Mouse (Mus musculus) ES-Bruce4 (cell line): Measurements from ENCODE around the gene Zmat5.

Experiments
- CTCF ChIP-seq: IDR thresholded peaks from one replicate; pipeline ENCODE4 v1.8.1; 2011; ENCODE audit warnings: low read depth, low read length
- POLR2A ChIP-seq: IDR thresholded peaks from one replicate; pipeline ENCODE4 v1.8.1; 2011; ENCODE audit warnings: low read length; ENCODE audit not compliant: insufficient read depth

DNA sequence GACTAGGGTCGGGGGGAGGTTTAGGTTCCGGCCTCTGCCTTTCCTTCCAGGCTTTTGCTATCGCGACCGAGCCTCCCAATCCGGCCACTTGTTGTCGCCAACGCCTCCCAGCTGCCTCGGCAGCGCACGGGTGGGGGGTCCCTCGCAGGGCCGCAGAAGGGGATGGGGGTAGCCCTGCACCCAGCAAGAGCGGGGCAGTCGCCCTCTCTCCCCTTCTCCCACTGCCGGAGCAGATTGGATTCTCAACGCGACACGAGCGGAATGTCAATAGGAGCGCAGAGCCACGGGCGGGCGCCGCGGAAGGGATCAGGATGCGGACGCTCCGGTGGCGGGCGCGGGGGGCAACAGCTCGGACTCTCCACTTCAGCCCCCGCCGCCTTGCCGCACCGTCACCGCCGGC is 41.5 kb downstream of the Zmat5 start:
- TF ChIP-seq POLR2A, result no peak
- no peak for TF ChIP-seq CTCF
